Mouse (Mus musculus): ENCODE results near the gene Paox.

Gene Paox

GRCm38 (mm10) chr7:140115583-140116328, at the start of gene Paox:
Paox (plus strand) TSS chr7:140115799.
- peak; percentile 75 to 87 for DNase-seq

GRCm38 (mm10) chr7:140067397-140067796, 48.2 kb upstream of the Paox start:
- DNase-seq = no peak

- DNase-seq = peak in 1 of 2 experiments; percentile 48
These were observed 45.4 kb upstream of the Paox start for GRCm38 (mm10) chr7:140070042-140070711.

- DNase-seq = no peak
These were observed 37.9 kb upstream of the Paox start for GRCm38 (mm10) chr7:140077698-140078097.

- peak; percentile 77 to 79 for DNase-seq
These were observed 36.9 kb upstream of the Paox start for GRCm38 (mm10) chr7:140078711-140079110.

GRCm38 (mm10) chr7:140080503-140081156, 35.0 kb upstream of the Paox start:
- peak; percentile 75 to 84 for DNase-seq

- peak in 1 of 2 experiments; percentile 31 for DNase-seq
These were observed 34.0 kb upstream of the Paox start for GRCm38 (mm10) chr7:140081408-140082241.

GRCm38 (mm10) chr7:140082242-140082678, 33.3 kb upstream of the Paox start, which contains the start of gene Caly:
Caly (minus strand) TSS chr7:140082548.
- no peak for DNase-seq

GRCm38 (mm10) chr7:140090601-140091000, 25.0 kb upstream of the Paox start:
- no peak for DNase-seq

GRCm38 (mm10) chr7:140092924-140093528, 22.6 kb upstream of the Paox start, which contains the start of gene Prap1:
Prap1 (plus strand) TSS chr7:140093395.
- peak in 1 of 2 experiments; percentile 12 for DNase-seq

GRCm38 (mm10) chr7:140094954-140095353, 20.6 kb upstream of the Paox start:
- DNase-seq = peak; percentile 21 to 65

GRCm38 (mm10) chr7:140095556-140095955, 20.0 kb upstream of the Paox start:
- DNase-seq = peak; percentile 90 to 94

- peak in 1 of 2 experiments; percentile 27 for DNase-seq
These were observed 19.5 kb upstream of the Paox start for GRCm38 (mm10) chr7:140096055-140096454.

GRCm38 (mm10) chr7:140098466-140098865, 17.1 kb upstream of the Paox start:
- no peak for DNase-seq

- DNase-seq = peak in 1 of 2 experiments; percentile 38
These were observed 14.1 kb upstream of the Paox start for GRCm38 (mm10) chr7:140101498-140101897.

- peak; percentile 92 to 96 for DNase-seq
These were observed 13.4 kb upstream of the Paox start, which contains the start of gene Fuom for GRCm38 (mm10) chr7:140101993-140102860. Fuom (minus strand) TSS chr7:140102441.

- DNase-seq = peak in 1 of 2 experiments; percentile 32
These were observed 11.6 kb upstream of the Paox start for GRCm38 (mm10) chr7:140104009-140104408.

GRCm38 (mm10) chr7:140111943-140112342, 3.7 kb upstream of the Paox start:
- no peak for DNase-seq

GRCm38 (mm10) chr7:140116329-140117054, 893 bp downstream of the Paox start, which contains the start of gene Echs1:
Echs1 (minus strand) TSS chr7:140116476.
- peak; percentile 94 to 98 for DNase-seq

- no peak for DNase-seq
These were observed 4.9 kb downstream of the Paox start for GRCm38 (mm10) chr7:140120484-140120883.

All from kidney, postnatal 25 days (tissue).